Mouse (Mus musculus): ENCODE results near the gene Lrrc3c. TPM values are rescaled to one million over a fixed set of nuclear protein-coding genes. Genes with fewer than 3 reads are reported as not detected.

Gene Lrrc3c
- polyA plus RNA-seq (2015; fragmentation: Nextera tagmentation; extraction: Ambion mirVana): not detected in 2 replicates

GRCm38 (mm10) chr11:98597991-98598390 lies at the start of gene Lrrc3c:
TSS of gene Lrrc3c (plus strand) at chr11:98598291.
- Histone ChIP-seq H3K4me1 (replicated peaks) (peaks cover 8% of the 10 kb centered on the region; the same call in 1 of the 2 replicates), H3K9me3 (no peaks in the 10 kb centered on the region), H3K4me2 (peak within 1 kb of the TSS; percentile 17; the same call in 1 of the 2 replicates), H3K9ac (no peak within 1 kb of the TSS), H3K4me3 (no peak within 1 kb of the TSS), H3K27me3 (peaks cover 13% of the 10 kb centered on the region), H3K27ac (replicated peaks) (no peak within 1 kb of the TSS), H3K36me3 (no peaks in the 10 kb centered on the region)
- ATAC-seq (ENCODE audit: low FRiP score, low read depth): no peak
- WGBS: 85% methylated on average over 8 of the region's 8 CpGs

- ATAC-seq (ENCODE audit: low FRiP score, low read depth): no peak
- 74% methylated on average over 4 of the region's 4 CpGs for WGBS
- no peak overlapping the region for H3K4me2 ChIP-seq
- H3K4me3 ChIP-seq: no peak overlapping the region
- no peak overlapping the region for H3K9ac ChIP-seq
- no peak overlapping the region for H3K27ac ChIP-seq (replicated peaks)
- no peaks in the 10 kb centered on the region for H3K9me3 ChIP-seq
- H3K27me3 ChIP-seq: peaks cover 59% of the 10 kb centered on the region
- peaks cover 18% of the 10 kb centered on the region for H3K4me1 ChIP-seq (replicated peaks)
- H3K36me3 ChIP-seq: no peaks in the 10 kb centered on the region
Measured at GRCm38 (mm10) chr11:98549363-98549762, 48.7 kb upstream of the Lrrc3c start.

GRCm38 (mm10) chr11:98550311-98550974 lies 47.6 kb upstream of the Lrrc3c start:
- Histone ChIP-seq H3K4me1 (replicated peaks) (peaks cover 14% of the 10 kb centered on the region), H3K9ac (peak overlapping the region; percentile 86), H3K27me3 (peaks cover 51% of the 10 kb centered on the region), H3K9me3 (no peaks in the 10 kb centered on the region), H3K4me2 (peak overlapping the region; percentile 69), H3K36me3 (no peaks in the 10 kb centered on the region), H3K4me3 (peak overlapping the region; percentile 87), H3K27ac (replicated peaks) (peak overlapping the region; percentile 96)
- ATAC-seq (ENCODE audit: low FRiP score, low read depth): no peak
- 21% methylated on average over 20 of the region's 20 CpGs for WGBS

- under 1% methylated on average over 51 of the region's 51 CpGs for WGBS
- Histone ChIP-seq H3K9me3 (no peaks in the 10 kb centered on the region), H3K36me3 (no peaks in the 10 kb centered on the region), H3K4me1 (replicated peaks) (peaks cover 9% of the 10 kb centered on the region), H3K27ac (replicated peaks) (peak within 1 kb of the TSS; percentile 96), H3K27me3 (peaks cover 43% of the 10 kb centered on the region), H3K4me3 (peak within 1 kb of the TSS; percentile 87), H3K4me2 (peak within 1 kb of the TSS; percentile 69), H3K9ac (peak within 1 kb of the TSS; percentile 86)
- ATAC-seq (ENCODE audit: low FRiP score, low read depth): peak; percentile 98
Measured at GRCm38 (mm10) chr11:98550975-98551828, 46.9 kb upstream of the Lrrc3c start, which contains the start of gene Zpbp2. TSS of gene Zpbp2 (plus strand) at chr11:98551097.

- no peak overlapping the region for H3K27ac ChIP-seq (replicated peaks)
- H3K4me2 ChIP-seq: no peak overlapping the region
- no peak for ATAC-seq (ENCODE audit: low FRiP score, low read depth)
- no peaks in the 10 kb centered on the region for H3K9me3 ChIP-seq
- no peaks in the 10 kb centered on the region for H3K36me3 ChIP-seq
- H3K27me3 ChIP-seq: peaks cover 15% of the 10 kb centered on the region
- no peak overlapping the region for H3K4me3 ChIP-seq
- WGBS: 96% methylated on average over 4 of the region's 4 CpGs
- H3K9ac ChIP-seq: no peak overlapping the region
- peaks cover 9% of the 10 kb centered on the region for H3K4me1 ChIP-seq (replicated peaks)
Measured at GRCm38 (mm10) chr11:98553966-98554365, 44.1 kb upstream of the Lrrc3c start.

- Histone ChIP-seq H3K4me3 (no peak overlapping the region), H3K4me1 (replicated peaks) (peaks cover 9% of the 10 kb centered on the region), H3K36me3 (no peaks in the 10 kb centered on the region), H3K9me3 (no peaks in the 10 kb centered on the region), H3K27me3 (peaks cover 3% of the 10 kb centered on the region), H3K4me2 (no peak overlapping the region), H3K9ac (no peak overlapping the region), H3K27ac (replicated peaks) (no peak overlapping the region)
- WGBS: 65% methylated on average over 12 of the region's 12 CpGs
- ATAC-seq (ENCODE audit: low FRiP score, low read depth): no peak
Measured at GRCm38 (mm10) chr11:98555124-98555700, 42.9 kb upstream of the Lrrc3c start.

DNA sequence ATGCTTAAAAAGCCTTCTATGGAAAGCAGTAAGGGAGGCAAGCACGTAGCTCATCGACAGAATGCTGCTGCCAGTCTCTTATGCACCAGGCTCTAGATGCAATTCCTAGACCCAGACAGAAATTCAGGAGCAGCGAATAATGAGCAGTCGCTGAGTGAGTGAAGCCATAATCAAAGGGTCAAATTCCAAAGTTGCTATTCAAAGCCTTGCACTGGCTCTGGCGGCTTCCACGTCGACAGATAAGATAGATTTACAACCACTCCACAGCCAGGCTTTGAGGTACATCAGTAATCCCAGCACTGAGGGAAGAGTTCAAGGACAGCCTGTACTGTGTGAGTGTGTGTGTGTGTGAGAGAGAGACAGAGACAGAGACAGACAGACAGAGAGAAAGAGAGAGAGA lies 37.1 kb upstream of the Lrrc3c start:
- Histone ChIP-seq H3K4me2 (no peak overlapping the region), H3K9me3 (no peaks in the 10 kb centered on the region), H3K27ac (replicated peaks) (no peak overlapping the region), H3K9ac (no peak overlapping the region), H3K4me1 (replicated peaks) (no peaks in the 10 kb centered on the region), H3K27me3 (no peaks in the 10 kb centered on the region), H3K36me3 (no peaks in the 10 kb centered on the region), H3K4me3 (no peak overlapping the region)
- ATAC-seq (ENCODE audit: low FRiP score, low read depth): no peak
- 31% methylated on average over 7 of the region's 7 CpGs for WGBS

DNA sequence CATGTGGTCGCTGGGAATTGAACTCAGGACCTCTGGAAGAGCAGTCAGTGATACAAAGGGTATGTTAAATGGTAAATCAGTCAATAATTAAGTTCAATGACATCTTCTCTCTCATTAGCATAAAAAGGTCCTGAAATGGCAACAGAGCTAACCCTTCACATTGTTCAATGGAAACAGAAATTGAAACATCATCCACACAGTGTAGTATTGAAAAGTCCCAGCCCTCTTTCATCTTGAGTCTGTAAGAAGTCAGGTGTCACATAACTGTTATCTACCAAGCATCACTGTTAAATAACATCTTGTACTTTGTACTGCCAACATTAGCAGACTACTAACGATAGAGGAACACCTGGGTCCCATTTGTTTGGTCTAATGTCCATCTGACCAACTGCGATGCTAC lies 35.1 kb upstream of the Lrrc3c start:
- Histone ChIP-seq H3K27me3 (no peaks in the 10 kb centered on the region), H3K9ac (no peak overlapping the region), H3K4me2 (no peak overlapping the region), H3K36me3 (no peaks in the 10 kb centered on the region), H3K9me3 (no peaks in the 10 kb centered on the region), H3K4me1 (replicated peaks) (no peaks in the 10 kb centered on the region), H3K4me3 (no peak overlapping the region), H3K27ac (replicated peaks) (no peak overlapping the region)
- 90% methylated on average over 3 of the region's 3 CpGs for WGBS
- ATAC-seq (ENCODE audit: low FRiP score, low read depth): no peak

- no peak overlapping the region for H3K9ac ChIP-seq
- no peaks in the 10 kb centered on the region for H3K27me3 ChIP-seq
- H3K36me3 ChIP-seq: no peaks in the 10 kb centered on the region
- H3K27ac ChIP-seq (replicated peaks): no peak overlapping the region
- ATAC-seq (ENCODE audit: low FRiP score, low read depth): no peak
- H3K4me3 ChIP-seq: no peak overlapping the region
- H3K4me2 ChIP-seq: no peak overlapping the region
- 75% methylated on average over 13 of the region's 13 CpGs for WGBS
- H3K9me3 ChIP-seq: no peaks in the 10 kb centered on the region
- H3K4me1 ChIP-seq (replicated peaks): no peaks in the 10 kb centered on the region
Measured at GRCm38 (mm10) chr11:98563921-98564414, 34.1 kb upstream of the Lrrc3c start.

DNA sequence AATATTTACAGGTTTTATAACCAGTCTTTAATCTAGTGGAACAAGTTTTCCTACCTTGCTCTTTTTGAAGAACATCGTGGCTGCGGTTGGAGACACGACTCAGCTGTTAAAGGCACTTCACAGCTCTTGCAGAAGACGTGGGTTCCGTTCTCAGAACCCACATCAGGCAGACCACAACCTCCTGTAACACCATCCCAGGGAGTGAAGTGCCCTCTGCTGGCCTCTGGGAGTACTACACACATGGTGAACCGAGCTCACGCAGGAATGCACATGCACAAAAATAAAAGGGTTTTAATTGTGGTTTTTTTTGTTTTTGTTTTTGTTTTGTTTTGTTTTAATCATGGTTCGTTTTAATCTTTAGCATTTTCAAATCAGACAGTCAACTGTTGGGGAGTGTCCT lies 29.8 kb upstream of the Lrrc3c start:
- H3K9ac ChIP-seq: no peak overlapping the region
- H3K27me3 ChIP-seq: no peaks in the 10 kb centered on the region
- H3K27ac ChIP-seq (replicated peaks): no peak overlapping the region
- no peak overlapping the region for H3K4me2 ChIP-seq
- whole genome bisulfite sequencing: 88% methylated on average over 8 of the region's 8 CpGs
- no peaks in the 10 kb centered on the region for H3K36me3 ChIP-seq
- no peak for ATAC-seq (ENCODE audit: low FRiP score, low read depth)
- no peaks in the 10 kb centered on the region for H3K9me3 ChIP-seq
- no peak overlapping the region for H3K4me3 ChIP-seq
- no peaks in the 10 kb centered on the region for H3K4me1 ChIP-seq (replicated peaks)

DNA sequence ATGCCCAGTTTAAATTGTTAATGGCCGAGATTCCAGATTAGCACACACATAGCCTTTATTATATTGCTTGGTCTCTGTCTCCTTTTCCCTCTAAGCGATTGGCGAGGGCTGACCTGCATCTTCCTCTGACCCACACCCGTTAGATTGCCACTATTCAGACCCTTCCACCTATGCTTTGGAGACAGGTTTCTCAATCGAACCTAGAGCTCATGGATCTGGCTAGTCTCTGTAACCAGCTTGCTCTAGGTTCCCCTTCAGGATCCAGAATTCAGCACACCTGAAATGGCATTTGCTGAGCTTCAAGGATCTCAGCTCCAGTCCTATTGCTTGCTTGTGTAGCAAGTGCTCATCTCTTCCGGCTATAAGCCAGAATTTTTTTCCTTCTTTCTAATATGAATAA lies 28.6 kb upstream of the Lrrc3c start:
- 85% methylated on average over 6 of the region's 6 CpGs for WGBS
- no peak overlapping the region for H3K4me3 ChIP-seq
- no peaks in the 10 kb centered on the region for H3K9me3 ChIP-seq
- H3K27ac ChIP-seq (replicated peaks): no peak overlapping the region
- no peak for ATAC-seq (ENCODE audit: low FRiP score, low read depth)
- no peak overlapping the region for H3K9ac ChIP-seq
- H3K36me3 ChIP-seq: no peaks in the 10 kb centered on the region
- no peaks in the 10 kb centered on the region for H3K4me1 ChIP-seq (replicated peaks)
- no peak overlapping the region for H3K4me2 ChIP-seq
- no peaks in the 10 kb centered on the region for H3K27me3 ChIP-seq

DNA sequence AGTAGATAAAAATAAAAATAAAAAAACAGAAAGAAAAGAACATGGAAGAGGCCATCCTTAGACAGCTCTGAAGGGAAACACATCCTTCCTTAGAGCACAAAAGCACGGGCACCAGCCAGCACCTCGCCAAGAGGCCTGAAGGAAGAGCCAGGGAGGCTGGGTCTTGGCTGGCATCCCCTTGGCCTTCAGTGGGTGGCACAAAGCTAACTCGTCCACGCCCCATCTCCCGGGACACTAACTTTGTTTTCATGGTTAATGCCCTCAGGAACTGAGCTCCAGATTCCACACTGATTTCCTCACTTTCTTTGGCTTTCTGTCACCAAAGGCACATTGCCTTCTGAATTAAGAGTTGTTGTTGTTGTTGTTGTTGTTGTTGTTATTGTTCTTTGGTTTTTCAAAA lies 20.3 kb upstream of the Lrrc3c start:
- Histone ChIP-seq H3K36me3 (peaks cover 8% of the 10 kb centered on the region), H3K4me2 (no peak overlapping the region), H3K27me3 (no peaks in the 10 kb centered on the region), H3K4me1 (replicated peaks) (no peaks in the 10 kb centered on the region), H3K27ac (replicated peaks) (no peak overlapping the region), H3K9me3 (no peaks in the 10 kb centered on the region), H3K9ac (no peak overlapping the region), H3K4me3 (no peak overlapping the region)
- no peak for ATAC-seq (ENCODE audit: low FRiP score, low read depth)
- 82% methylated on average over 5 of the region's 5 CpGs for WGBS
